Mouse (Mus musculus) frontal cortex, adult 2 months (tissue): Measurements from ENCODE around the gene Cd300ld5. TPM values are rescaled to one million over a fixed set of nuclear protein-coding genes. Genes with fewer than 3 reads are reported as not detected.
"Not testable (repeated sequence)": the region's sequence is repeated elsewhere in the genome, so short reads cannot be mapped to it uniquely, and the experiment has no call there.

ENCODE experiments used
- DNase-seq, 2 experiments: peaks; one replicate each; pipeline ENCODE4 v3.0.0; 2022; ENCODE audit warnings: low spot score in 1 of 2; ENCODE audit errors: extremely low spot score in 1 of 2
- polyA plus RNA-seq: library from polyadenylated mRNA; depleted of rRNA; stranded (reverse); fragments of >200 nt; gene quantifications from 2 replicates; pipeline ENCODE4 v1.2.3, GENCODE M21; 2012; rRNA removed

The Cd300ld5 gene
- polyA plus RNA-seq = 0.86 TPM in 1 of 2 replicates, not detected in the other

DNA sequence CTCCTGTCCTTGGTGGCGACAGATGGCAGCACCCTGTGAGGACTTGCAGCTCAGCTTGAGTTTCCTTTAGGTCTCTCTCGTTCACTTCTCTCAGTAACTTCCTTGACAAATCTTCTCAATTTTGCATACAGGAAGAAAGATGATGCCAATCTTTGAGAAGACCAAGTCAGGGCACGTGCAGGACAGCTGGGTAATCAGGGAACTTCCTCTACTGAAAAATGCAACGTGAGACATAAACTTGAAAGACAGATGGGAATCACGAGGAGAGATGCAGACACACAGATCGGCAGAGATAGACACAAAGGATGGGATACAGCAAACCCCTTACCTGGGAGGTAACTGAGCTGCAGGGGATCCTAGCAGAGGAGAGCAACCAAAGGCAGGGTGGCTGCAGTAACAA is at the start of gene Cd300ld5:
Gene Cd300ld5 (minus strand): TSS at position 101 of the 400 bp plus-strand sequence.
- DNase-seq = not testable (repeated sequence)

GRCm38 (mm10) chr11:115086213-115086612 is 48.6 kb upstream of the Cd300ld5 start:
- no peak for DNase-seq

DNA sequence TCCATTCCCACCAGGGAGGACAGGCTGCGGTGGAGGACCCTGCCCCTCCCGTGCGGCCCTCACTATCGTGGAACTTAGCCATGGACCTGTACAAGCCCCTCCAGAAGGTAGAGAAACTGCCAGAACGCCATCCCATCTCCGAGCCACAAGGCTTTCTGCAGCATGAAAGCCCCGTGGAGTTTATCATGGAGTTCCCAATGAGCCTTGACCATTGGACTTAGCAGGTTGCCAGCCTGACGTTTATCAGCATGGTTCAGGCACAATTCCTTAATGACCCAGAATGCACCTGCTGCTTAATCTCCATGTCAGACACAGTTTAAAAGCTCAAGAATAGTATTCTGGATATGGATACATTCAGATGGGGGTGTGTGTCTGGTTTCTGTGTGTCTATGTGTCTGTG is 47.5 kb upstream of the Cd300ld5 start:
- DNase-seq = no peak

DNA sequence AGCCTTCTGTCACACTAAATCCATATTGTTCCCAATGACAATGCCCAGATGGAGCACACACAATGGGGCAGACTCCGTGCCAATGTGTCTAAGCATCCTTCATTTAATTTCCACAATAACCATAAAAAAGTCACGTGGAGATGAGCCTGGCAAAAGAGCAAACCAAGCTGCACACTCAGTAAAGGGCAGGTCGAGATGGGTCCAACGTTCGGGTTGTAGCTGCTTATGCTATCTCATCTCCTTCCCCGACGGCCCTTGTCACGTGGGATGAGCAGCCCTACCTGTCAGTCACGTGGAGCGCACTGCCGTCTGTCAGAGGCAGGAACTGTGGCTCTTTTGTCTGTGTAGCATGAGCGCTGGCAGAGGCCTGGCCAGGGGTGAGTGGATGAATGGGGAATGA is 47.0 kb upstream of the Cd300ld5 start:
- DNase-seq = no peak

DNA sequence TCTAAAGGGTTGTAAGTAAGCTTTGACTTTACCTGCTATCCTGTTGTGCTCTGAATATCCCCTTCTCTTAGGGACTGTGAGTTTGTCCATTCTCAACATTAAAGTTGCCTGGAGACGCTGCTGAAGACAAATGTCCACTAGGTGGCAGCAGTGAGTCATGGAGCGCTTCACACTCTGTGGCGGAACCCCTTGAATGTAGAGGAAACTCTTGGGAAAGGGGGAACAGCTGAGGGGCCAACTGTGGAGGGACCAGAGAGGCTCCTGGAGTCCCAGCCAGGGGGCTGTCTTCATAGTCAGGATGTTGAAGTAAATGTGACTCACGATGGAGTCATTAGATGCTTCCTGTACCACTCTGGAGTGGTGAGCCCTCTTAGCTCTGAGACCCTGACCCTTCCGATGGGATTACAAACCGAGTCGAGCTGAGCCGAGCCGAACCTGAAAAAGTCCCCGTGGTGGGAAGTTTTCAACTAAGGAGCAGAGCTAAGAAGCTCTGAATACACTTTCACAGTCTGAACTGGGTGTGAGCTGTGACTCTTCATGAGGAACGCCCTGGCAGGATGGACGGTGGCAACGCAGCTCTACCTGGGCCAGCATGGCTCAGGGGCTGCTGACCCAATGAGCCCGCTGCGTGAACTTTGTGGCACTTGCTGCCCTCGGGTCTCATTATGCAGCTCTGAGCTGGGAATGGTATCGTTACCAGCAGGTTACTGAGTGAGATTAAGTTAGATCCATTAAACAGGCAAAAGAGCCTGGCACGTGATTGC is 46.0 kb upstream of the Cd300ld5 start:
- DNase-seq = peak in 1 of 2 experiments; percentile 89

GRCm38 (mm10) chr11:115082196-115082595 is 44.6 kb upstream of the Cd300ld5 start:
- no peak for DNase-seq

DNA sequence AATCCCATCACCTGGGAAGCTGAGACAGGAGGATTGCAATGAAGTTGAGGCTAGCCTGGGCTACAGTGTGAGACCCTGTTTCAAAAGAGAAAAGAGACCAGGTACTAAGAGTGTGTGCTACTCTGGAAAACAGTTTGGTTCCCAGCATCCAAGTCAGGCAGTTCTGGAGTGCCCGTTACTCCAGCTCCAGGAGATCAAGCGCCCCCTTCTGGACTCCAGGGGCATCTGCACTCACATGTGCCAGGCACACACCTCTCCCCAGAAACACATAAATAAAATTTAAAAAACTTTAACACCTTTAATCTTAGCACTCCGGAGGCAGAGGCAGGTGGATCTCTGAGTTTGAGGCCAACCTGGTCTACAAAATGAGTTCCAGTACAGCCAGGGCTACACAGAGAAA is 43.8 kb upstream of the Cd300ld5 start:
- DNase-seq = no peak

GRCm38 (mm10) chr11:115080886-115081285 is 43.3 kb upstream of the Cd300ld5 start:
- peak in 1 of 2 experiments; percentile 73 for DNase-seq

DNA sequence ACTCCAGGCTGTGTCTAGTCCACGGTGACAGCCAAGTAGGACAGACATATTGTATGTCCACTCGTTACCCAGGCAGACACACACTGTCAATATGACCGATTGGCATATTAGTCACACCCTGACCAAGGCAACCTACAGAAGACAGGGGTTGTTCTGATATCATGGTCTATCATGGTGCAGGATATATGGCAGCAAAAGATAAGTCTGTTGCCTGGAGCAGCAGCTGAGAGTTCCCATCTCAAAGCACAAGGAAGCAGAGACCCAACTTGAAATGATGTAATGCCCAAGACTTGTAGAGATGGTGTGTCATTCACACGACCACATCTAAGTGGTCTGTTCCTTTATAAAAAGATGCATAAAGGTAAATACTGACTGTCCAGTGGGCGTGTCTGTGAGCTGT is 41.1 kb upstream of the Cd300ld5 start:
- no peak for DNase-seq

DNA sequence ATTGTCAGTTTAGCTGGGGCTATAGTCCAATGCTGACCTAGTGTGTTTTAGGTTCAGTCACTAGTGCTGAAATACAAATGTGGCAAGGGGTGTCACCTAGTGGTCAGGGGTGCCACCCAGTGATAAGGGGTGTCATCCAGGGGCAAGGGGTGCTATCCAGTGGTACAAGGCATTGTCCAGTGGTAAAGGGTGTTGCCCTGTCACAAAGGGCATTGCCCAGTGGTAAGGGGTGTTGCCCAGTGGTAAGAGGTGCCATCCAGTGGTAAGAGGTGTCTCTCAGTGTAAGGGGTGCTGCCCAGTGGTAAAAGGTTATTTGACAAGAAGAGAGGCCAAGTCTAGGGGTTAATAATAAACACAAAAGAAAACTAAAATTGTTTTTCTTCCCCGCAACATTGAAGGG is 39.9 kb upstream of the Cd300ld5 start:
- DNase-seq = no peak

DNA sequence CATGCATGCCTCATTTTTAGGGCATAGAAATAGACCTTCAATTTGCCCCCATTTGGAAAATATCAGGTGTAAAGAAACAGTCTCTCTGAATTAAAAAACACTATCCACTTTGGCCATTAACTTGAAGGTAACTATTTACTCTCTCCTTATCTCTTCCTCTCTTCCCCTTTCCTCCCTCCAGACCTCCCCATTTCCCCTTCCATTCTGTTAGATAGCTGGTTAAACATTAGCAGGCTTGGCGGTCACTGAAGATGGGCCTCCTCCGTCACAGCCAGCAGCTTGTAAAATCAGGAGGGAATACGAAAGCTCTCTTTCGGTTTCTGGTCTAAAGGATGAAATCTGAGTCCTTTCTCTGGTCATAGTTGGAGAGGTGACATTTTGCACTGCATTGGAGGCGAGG is 38.3 kb upstream of the Cd300ld5 start:
- DNase-seq = no peak

DNA sequence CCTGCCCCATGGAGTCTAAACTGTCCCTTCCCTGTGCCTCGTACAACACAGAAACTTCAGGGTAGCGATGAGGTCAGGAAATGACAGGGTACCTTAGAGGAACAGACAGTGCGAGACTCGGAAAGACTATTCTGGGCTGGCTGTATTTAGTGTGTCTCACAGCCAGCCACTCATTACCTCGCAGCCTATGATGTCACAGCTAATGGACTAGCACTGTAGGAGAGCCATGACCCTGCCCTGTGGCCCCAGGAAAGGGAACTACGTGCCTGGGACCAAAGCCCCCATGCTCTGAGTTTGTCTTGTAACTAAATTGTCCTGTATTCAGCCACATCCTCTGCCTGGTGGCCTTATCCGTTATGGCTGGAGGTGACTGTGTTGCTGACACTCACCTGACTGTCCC is 37.8 kb upstream of the Cd300ld5 start:
- DNase-seq = no peak

- DNase-seq = no peak
These were observed 35.4 kb upstream of the Cd300ld5 start for GRCm38 (mm10) chr11:115073002-115073401.

DNA sequence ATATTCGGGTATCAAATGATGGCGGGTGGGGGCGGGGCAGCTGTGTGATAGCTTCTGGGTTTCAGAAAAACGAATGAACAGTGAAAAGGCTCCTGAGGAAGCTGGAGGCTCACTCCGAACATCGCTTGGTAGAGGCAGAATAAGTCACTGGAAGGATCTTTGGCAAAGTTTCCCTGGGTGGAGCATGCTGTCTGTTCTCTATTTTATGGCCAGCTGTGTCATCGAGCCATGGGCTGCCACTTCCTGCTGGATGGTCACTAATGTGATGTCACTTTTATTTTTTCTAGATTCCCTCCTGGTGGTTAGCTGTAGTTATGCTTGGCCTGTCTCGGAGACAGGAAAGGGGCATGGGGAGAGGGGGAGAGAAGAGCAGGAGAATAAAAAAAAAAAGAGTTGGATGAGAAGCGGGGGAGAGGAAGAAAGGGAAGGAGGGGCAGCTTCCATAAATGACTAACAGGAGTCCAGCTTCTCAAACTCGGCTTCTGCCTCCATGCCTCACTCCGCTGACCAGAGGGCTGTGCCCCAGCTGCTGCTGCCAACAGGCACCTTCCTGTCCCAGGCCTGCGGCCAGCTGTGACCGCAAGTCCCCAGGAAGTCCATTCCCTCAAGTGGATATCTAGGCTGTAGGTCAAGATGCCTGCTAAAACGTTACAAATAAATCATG is 34.2 kb upstream of the Cd300ld5 start:
- DNase-seq = no peak

- no peak for DNase-seq
These were observed 33.5 kb upstream of the Cd300ld5 start for GRCm38 (mm10) chr11:115071015-115071551.

- no peak for DNase-seq
These were observed 29.2 kb upstream of the Cd300ld5 start for GRCm38 (mm10) chr11:115066768-115067167.

GRCm38 (mm10) chr11:115062077-115062476 is 24.5 kb upstream of the Cd300ld5 start, which contains the start of gene Cd300e:
Gene Cd300e, minus strand, starts transcription at chr11:115062177.
- no peak for DNase-seq

DNA sequence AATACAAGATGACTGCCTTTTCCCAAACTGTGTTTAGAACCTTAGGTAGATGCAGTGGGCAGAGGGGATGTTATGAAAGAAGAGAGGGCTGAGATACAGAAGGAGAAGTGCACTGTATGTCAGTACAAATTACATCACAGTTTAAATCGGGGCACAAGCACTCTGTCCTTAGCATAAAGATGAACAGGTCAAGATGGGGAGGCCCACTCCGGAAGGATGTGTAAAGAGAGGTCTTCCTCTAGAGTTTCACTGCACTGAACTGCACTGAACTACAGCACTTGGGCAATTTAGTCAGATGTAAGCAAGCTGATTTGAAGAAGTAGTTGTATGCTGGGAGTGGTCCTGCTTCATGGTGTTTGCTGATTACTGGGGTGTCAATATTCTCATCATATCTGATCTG is 22.2 kb upstream of the Cd300ld5 start:
- DNase-seq = no peak

DNA sequence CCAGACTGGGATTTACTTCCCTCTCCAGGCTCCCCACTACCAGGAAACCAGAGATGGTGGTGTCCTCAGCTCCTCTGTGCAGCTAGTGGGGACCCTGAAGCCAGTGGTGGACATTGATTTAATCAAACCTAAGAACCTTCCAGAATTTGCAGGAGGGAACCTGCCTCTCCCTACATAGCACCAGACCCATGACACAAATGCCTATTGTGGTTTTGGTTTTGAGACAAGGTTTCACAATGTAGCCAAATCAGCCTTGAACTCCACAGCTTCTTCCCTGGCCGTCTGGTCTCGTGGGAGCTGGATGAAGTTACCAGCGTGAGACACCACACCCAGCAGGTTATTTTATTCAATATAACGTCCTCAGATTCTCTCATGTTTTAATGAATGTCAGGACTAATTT is 21.1 kb upstream of the Cd300ld5 start:
- DNase-seq = no peak

DNA sequence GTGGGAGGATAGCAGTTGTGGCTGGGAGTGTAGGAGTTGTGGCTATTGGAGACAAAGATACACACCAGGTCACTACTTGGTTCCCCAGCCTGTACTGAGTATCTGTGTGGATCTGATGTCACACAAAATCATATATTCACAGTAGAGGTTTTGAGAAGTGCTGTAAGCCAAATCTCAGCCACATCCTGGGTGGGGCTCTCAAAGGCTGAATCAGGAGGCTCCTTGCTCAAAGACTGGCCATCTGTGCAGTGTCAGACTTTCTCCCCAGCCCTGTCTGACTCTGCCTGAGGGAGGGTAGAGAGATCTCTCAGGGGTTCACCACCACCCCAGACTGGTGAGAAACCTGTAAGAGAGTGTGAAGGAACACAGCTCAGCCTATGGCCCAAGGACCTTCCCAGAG is 17.0 kb upstream of the Cd300ld5 start:
- no peak for DNase-seq

DNA sequence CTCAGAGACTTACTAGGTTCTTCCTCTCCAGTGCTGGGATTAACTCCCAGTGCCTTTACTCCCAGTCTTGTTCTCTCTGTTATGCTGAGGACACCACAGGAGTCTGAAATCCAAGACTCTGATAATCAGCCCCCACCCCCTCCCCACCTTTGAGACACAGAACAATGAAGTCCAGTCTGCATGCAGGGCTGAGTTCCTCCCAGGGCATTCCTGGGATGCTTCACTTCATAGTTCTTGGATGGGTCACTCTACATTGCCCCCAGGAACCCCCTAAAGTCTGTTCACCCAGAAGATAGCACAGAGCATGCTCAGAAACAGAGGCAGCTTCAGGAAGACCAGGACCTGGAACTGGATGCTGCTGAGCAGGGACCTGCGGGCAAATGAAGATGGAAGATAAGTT is 15.4 kb upstream of the Cd300ld5 start:
- no peak for DNase-seq

- DNase-seq = no peak
These were observed 14.6 kb upstream of the Cd300ld5 start for GRCm38 (mm10) chr11:115052206-115052605.
